Mouse (Mus musculus) forebrain, embryonic 10.5 days (tissue): ENCODE data around the gene Slc25a5. TPM values are rescaled to one million over a fixed set of nuclear protein-coding genes. Genes with fewer than 3 reads are reported as not detected.

Experiments
- DNase-seq: peaks from one replicate; pipeline ENCODE4 v3.0.0-alpha.2; 2017; ENCODE audit warnings: low spot score; ENCODE audit errors: extremely low spot score
- H3K27ac ChIP-seq: fragments of 300-500 bp; sonication (generic); 2 replicates; pipeline ENCODE4 v1.5.1; 2016; ENCODE audit warnings: mild to moderate bottlenecking
- H3K27me3 ChIP-seq: fragments of 300-500 bp; sonication (generic); 2 replicates; pipeline ENCODE4 v1.6.1; 2016; ENCODE audit warnings: mild to moderate bottlenecking; ENCODE audit not compliant: poor library complexity, severe bottlenecking
- H3K36me3 ChIP-seq: fragments of 300-500 bp; sonication (generic); replicated peaks from 2 replicates; pipeline ENCODE4 v1.6.1; 2016; ENCODE audit warnings: mild to moderate bottlenecking, moderate library complexity
- H3K4me1 ChIP-seq: fragments of 300-500 bp; sonication (generic); 2 replicates; pipeline ENCODE4 v1.6.1; 2016
- H3K4me3 ChIP-seq: fragments of 300-500 bp; sonication (generic); 2 replicates; pipeline ENCODE4 v1.5.1; 2016; ENCODE audit warnings: mild to moderate bottlenecking, moderate library complexity
- H3K9me3 ChIP-seq: fragments of 300-500 bp; sonication (generic); 2 replicates; pipeline ENCODE4 v1.6.1; 2016; ENCODE audit warnings: mild to moderate bottlenecking, moderate library complexity
- WGBS: fragments of 180-500 bp; shearing (Covaris S2); methylation state at CpG from one replicate; pipeline ENCODE4 v1.1.7; 2016; 5-methylcytosine and 5-hydroxymethylcytosine counted together
- polyA plus RNA-seq: library from polyadenylated mRNA; unstranded; fragments of >200 nt; fragmentation: Nextera tagmentation; extraction: Ambion mirVana; gene quantifications from 2 replicates; pipeline ENCODE4 v1.2.1, GENCODE M21; 2016

Slc25a5 gene
- polyA plus RNA-seq, 1 experiment from 2014 or later, result 867 TPM

DNA sequence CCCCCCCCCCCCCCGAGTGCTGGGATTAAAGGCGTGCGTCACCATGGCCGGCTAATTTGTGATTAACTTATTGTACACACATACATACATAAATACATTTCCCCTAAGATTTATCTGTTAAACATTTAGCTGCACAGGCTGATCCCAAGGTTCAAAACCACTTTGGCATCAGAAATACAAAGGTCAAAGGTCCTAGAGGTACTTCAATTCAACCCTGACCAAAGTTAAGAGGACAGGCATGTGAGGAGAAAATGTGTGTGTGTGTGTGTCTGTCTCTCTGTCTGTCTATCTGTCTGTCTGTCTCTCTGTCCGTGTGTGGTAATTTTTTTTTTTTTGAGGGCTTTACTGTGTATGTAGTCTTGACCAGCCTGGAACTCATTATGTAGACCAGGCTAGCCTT is 31.4 kb downstream of the Slc25a5 start:
- no peak for DNase-seq

DNA sequence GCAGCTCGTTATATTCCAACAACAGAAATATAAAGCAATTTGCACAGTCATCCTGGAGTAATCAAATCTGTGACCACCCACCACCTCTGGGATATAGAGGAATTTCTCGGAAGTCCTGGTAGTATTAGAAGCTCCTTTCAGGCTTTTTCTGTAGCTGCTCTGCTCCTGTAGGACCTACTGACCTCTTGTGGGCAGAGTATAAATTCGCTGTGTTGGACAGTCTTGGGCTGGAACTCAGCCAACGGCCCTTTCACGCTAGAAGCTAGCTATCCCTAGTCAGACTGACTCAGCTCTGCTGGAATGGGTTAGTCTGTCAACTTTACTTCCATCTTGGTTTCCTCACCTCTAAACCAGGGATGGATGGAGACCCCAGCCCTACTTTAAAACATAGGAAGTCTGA is 34.8 kb downstream of the Slc25a5 start:
- no peak overlapping the region for H3K27ac ChIP-seq
- no peaks in the 10 kb centered on the region for H3K27me3 ChIP-seq
- peaks cover 11% of the 10 kb centered on the region for H3K4me1 ChIP-seq
- no peaks in the 10 kb centered on the region for H3K9me3 ChIP-seq
- 49% methylated on average over 5 of the region's 5 CpGs for WGBS
- no peak overlapping the region for H3K4me3 ChIP-seq
- H3K36me3 ChIP-seq, result no peaks in the 10 kb centered on the region
- DNase-seq, result no peak

More for the DNA sequence above, 31.4 kb downstream of the Slc25a5 start:
- Histone ChIP-seq H3K36me3 (no peaks in the 10 kb centered on the region), H3K27me3 (no peaks in the 10 kb centered on the region), H3K4me1 (no peaks in the 10 kb centered on the region), H3K27ac (no peak overlapping the region), H3K4me3 (no peak overlapping the region), H3K9me3 (no peaks in the 10 kb centered on the region)
- 95% methylated on average over 2 of the region's 5 CpGs for WGBS

DNA sequence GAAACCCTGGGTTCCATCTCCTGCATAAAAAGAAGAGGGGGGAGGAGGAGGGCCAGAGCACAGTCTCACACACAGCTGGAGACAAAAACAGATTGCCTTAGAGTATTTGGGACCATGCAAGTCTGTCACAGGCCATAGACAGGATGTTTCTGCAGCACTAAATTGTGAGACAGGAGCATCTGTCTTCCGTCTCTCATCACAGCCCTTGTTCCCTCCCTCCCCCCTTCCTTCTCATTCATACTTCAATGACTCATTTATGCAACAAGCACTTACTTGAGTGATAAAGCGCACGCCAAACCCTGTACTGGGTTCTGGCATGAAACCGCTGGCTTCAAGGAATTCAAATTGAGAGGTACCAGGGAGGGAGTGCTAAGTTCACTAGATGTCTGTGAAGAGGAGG is 36.2 kb downstream of the Slc25a5 start:
- Histone ChIP-seq H3K27ac (no peak overlapping the region), H3K4me3 (no peak overlapping the region), H3K9me3 (no peaks in the 10 kb centered on the region), H3K36me3 (no peaks in the 10 kb centered on the region), H3K27me3 (no peaks in the 10 kb centered on the region), H3K4me1 (peaks cover 11% of the 10 kb centered on the region)
- DNase-seq, result no peak
- 93% methylated on average over 4 of the region's 4 CpGs for WGBS

DNA sequence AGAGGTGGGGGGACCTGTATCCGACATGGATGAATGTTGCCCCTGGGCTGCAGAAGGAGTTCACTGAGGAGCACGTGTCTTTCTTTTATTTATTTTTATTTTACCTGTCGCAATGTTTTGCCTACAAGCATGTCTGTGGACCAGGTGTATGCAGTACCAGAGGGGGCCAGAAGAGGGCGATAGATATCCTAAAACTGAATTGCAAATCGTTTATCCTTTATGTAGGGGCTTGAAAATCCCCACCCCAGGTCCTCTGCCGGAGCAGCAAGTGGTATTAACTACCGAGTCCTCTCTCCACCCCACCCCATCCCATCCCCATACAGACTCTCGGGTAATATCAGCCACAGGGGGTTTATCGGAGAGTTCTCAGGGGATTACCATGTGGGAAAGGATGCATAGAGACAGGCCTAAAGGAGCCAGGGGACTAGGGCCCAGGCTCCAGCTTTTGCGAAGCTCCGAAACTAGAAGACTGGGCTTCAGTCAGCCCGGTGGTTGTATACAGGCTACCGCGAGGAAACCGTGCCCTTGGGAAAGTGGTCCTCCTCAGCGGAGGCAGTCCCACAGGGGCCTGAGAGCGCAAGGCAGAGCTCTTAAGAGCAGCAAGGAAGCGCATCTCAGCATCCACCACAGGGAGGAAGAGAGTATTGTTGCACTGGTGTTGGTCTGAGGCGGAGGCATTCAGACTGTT is 38.1 kb downstream of the Slc25a5 start:
- WGBS, result 22% methylated on average over 19 of the region's 19 CpGs
- H3K4me1 ChIP-seq, result peaks cover 11% of the 10 kb centered on the region
- no peaks in the 10 kb centered on the region for H3K9me3 ChIP-seq
- peak overlapping the region; percentile 70 for H3K27ac ChIP-seq
- no peaks in the 10 kb centered on the region for H3K36me3 ChIP-seq
- peak overlapping the region; percentile 39 for H3K4me3 ChIP-seq
- DNase-seq, result peak; percentile 75
- H3K27me3 ChIP-seq, result no peaks in the 10 kb centered on the region

DNA sequence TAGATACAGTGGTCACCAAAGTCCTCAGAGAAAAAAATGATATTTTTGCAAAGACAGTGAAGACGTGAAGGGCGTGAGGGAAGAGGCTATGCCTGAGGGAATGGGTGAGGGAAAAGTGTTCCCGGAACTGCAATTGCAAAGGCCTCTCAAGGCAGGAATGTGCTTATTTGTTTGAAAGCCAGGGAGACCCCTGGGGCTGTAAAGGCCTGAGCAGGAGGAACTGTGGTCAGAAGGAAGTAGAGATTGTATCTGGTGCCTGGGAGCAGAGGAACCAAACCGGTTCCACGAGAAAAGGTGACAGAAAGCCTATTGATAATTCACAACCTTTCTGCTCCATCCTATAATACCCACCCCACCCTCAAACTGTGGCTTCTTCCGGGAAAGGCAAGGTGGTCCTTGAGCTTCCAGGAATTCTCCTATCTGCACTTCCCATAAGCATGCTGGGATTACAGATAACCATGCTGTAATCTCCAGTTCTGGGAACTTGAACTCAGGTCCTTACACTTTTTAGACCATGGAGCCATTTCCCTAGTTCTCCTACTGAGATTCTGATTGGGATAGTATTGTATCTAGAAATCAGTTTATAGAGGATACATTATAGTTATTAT is 41.7 kb downstream of the Slc25a5 start:
- Histone ChIP-seq H3K36me3 (no peaks in the 10 kb centered on the region), H3K9me3 (no peaks in the 10 kb centered on the region), H3K4me1 (peaks cover 11% of the 10 kb centered on the region), H3K27me3 (no peaks in the 10 kb centered on the region), H3K4me3 (no peak overlapping the region), H3K27ac (no peak overlapping the region)
- DNase-seq, result no peak
- WGBS, result 69% methylated on average over 6 of the region's 6 CpGs

DNA sequence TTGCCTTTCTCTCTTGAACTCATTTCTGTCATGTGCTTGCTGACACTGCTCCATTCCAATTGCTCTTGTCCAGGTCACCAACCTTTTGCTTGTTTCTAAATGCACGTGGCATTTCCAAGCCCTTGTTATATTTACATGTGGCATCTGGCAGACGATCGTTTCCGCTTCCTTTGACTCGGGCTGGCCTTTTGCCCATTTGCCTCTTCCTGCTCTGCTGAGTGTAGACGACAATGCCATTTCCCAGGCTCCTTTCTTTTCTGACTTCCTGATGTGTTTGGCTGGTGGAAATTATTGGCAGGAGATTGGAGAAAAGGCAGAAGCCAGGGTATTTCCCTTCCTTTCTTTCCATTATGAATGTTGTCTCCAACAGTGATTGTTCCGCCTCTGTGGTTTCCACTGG is 43.9 kb downstream of the Slc25a5 start:
- H3K27ac ChIP-seq, result no peak overlapping the region
- peaks cover 3% of the 10 kb centered on the region; the same call in 1 of the 2 replicates for H3K4me1 ChIP-seq
- H3K27me3 ChIP-seq, result no peaks in the 10 kb centered on the region
- WGBS, result 92% methylated on average over 7 of the region's 7 CpGs
- no peak overlapping the region for H3K4me3 ChIP-seq
- DNase-seq, result no peak
- H3K9me3 ChIP-seq, result no peaks in the 10 kb centered on the region
- no peaks in the 10 kb centered on the region; the same call in 1 of the 2 replicates for H3K36me3 ChIP-seq

DNA sequence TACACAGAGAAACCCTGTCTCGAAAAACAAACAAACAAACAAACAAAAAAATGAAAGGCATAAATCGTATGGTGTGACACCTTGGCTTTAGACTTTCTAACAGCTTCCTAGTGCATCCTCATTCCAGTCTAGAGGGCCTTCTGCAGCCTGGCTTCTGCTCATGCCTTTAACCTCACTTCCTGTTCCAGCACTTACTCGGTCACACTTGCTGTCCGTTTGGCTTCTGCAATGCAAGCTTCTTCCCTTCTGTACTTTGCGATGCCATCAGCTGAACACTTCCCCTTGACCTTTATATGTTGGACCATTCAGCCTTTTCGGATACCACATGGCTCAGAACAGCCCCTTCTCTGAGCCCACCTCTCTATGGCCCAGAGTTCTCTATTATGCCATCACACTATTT is 46.2 kb downstream of the Slc25a5 start:
- H3K36me3 ChIP-seq, result no peaks in the 10 kb centered on the region; the same call in 1 of the 2 replicates
- H3K27ac ChIP-seq, result no peak overlapping the region
- 89% methylated on average over 6 of the region's 6 CpGs for WGBS
- no peak for DNase-seq
- H3K27me3 ChIP-seq, result no peaks in the 10 kb centered on the region
- no peaks in the 10 kb centered on the region for H3K9me3 ChIP-seq
- no peaks in the 10 kb centered on the region for H3K4me1 ChIP-seq
- no peak overlapping the region for H3K4me3 ChIP-seq

DNA sequence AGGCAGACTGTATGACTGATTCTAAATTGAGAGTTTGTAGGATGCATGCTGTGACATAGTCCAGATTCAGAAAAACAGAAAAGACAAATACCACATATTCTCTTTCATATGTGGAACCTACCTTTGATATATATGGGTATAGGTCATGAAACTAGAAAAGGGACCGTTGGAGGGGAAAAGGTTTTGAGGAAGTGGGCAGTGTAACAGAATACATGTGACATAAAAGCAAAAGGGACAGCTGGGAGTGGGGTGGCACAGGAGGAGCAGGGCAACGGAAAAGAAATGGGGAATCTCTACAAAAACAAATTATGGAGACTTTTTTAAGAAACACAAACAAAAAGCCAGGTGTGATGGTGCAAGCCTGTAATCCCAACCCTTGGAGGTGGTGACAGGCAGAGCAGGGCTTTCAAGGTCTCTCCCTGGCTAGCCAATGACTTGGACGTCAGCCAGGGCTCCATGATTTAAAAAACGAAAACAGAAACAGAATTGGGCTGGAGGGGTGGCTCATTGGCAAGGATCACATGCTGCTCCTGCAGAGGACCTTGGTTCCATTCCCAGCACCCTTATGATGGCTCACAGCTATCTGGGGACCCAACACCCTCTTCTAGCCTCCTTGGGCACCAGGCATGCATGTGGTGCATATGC is 48.0 kb downstream of the Slc25a5 start:
- Histone ChIP-seq H3K4me1 (no peaks in the 10 kb centered on the region), H3K36me3 (peaks cover 9% of the 10 kb centered on the region), H3K27ac (no peak overlapping the region), H3K27me3 (no peaks in the 10 kb centered on the region), H3K9me3 (no peaks in the 10 kb centered on the region), H3K4me3 (no peak overlapping the region)
- no peak for DNase-seq
- 88% methylated on average over 4 of the region's 4 CpGs for WGBS

DNA sequence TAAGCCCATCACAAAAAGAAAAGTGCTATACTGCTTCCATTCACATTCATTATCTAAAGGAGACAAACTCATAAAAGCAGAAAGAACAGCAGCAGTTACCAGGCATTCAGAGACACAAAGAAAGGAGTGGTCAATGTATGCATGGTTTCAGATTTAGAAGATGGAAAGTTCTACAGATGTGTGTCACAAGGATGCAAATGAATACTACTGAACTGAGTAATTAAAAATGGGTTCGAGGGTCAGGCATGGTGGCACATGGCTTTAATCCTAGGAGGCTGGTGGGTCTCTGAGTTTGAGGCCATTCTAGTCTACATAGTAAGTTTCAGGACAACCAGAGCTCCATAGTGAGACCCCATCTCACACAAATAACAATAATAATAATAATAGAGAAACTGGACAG is 51.7 kb downstream of the Slc25a5 start:
- no peaks in the 10 kb centered on the region for H3K27me3 ChIP-seq
- WGBS, result 71% methylated on average over 1 of the region's 1 CpGs
- no peaks in the 10 kb centered on the region for H3K4me1 ChIP-seq
- H3K36me3 ChIP-seq, result peaks cover 15% of the 10 kb centered on the region
- H3K4me3 ChIP-seq, result no peak overlapping the region
- no peak for DNase-seq
- H3K27ac ChIP-seq, result no peak overlapping the region
- no peaks in the 10 kb centered on the region for H3K9me3 ChIP-seq

Other genes starting within 250 kb of the Slc25a5 start
- 358 TPM in 2 replicates for gene Pgrmc1, start 197.4 kb upstream of the Slc25a5 start, polyA plus RNA-seq
- gene Akap17b, start 150.3 kb upstream of the Slc25a5 start, polyA plus RNA-seq, result 2.6 and 3.0 TPM in 2 replicates
- 1.1 and 1.8 TPM in 2 replicates for gene Slc25a43, start 52.0 kb upstream of the Slc25a5 start, polyA plus RNA-seq
- 126 and 131 TPM in 2 replicates for gene Ube2a, start 78.2 kb downstream of the Slc25a5 start, polyA plus RNA-seq
- gene C330007P06Rik, start 78.5 kb downstream of the Slc25a5 start, polyA plus RNA-seq, result 32.7 and 33.0 TPM in 2 replicates
- 2.4 and 2.6 TPM in 2 replicates for gene Nkrf, start 107.2 kb downstream of the Slc25a5 start, polyA plus RNA-seq
- 33.6 and 34.5 TPM in 2 replicates for gene Sept6, start 196.1 kb downstream of the Slc25a5 start, polyA plus RNA-seq